Mouse (Mus musculus): ENCODE data around the gene Aurkb. TPM values are rescaled to one million over a fixed set of nuclear protein-coding genes. Genes with fewer than 3 reads are reported as not detected.

Aurkb gene
- total RNA-seq, 1 experiment, result 71.7 TPM

GRCm38 (mm10) chr11:69098039-69098761 is 52.8 kb downstream of the Aurkb start:
- TF ChIP-seq HCFC1 (IDR thresholded peaks at IDR 0.05; ENCODE audit: borderline replicate concordance, insufficient read depth, low read length) (no peak), MAFK (IDR thresholded peaks at IDR 0.05; ENCODE audit: insufficient read depth, low read depth, low read length) (no peak), ZNF384 (IDR thresholded peaks at IDR 0.05; ENCODE audit: low read depth, low read length) (no peak), ZC3H11A (IDR thresholded peaks at IDR 0.05; ENCODE audit: borderline replicate concordance, low read depth, low read length) (no peak), CHD2 (IDR thresholded peaks at IDR 0.05; ENCODE audit: low read depth, low read length) (no peak)
- Histone ChIP-seq H3K36me3 (ENCODE audit: control insufficient read depth, insufficient read depth, low read length, poor library complexity, severe bottlenecking) (peaks cover 27% of the 10 kb centered on the region), H3K9me3 (ENCODE audit: control insufficient read depth, insufficient read depth, low read depth, low read length) (no peaks in the 10 kb centered on the region), H3K27ac (ENCODE audit: insufficient read depth, low read depth, low read length, poor library complexity, severe bottlenecking) (no peak overlapping the region), H3K9ac (ENCODE audit: insufficient read depth, low read depth, low read length, poor library complexity, severe bottlenecking) (no peak overlapping the region), H3K4me1 (ENCODE audit: control insufficient read depth in 2 of 2, insufficient read depth in 2 of 2, low read length in 2 of 2, poor library complexity in 1 of 2) (peaks cover 10 to 16% of the 10 kb centered on the region in 2 experiments; a peak in 3 of 4 replicates), H3K4me3 (ENCODE audit: insufficient read depth in 1 of 2, low read depth in 1 of 2, low read length in 2 of 2, poor library complexity in 1 of 2, severe bottlenecking in 1 of 2) (peak overlapping the region in 1 of 2 experiments; percentile 81; a peak in 1 of 4 replicates)
- in situ Hi-C loops (cut with MboI; ENCODE audit: low sequenced_read_pairs in 2 of 2, unreplicated experiment in 2 of 2), result no loop called here
- no peak for DNase-seq (ENCODE audit: low read depth, low spot score)

- Histone ChIP-seq H3K9ac (ENCODE audit: insufficient read depth, low read depth, low read length, poor library complexity, severe bottlenecking) (peak overlapping the region; percentile 56), H3K4me1 (ENCODE audit: control insufficient read depth in 2 of 2, insufficient read depth in 2 of 2, low read length in 2 of 2, poor library complexity in 1 of 2) (peaks cover 10 to 16% of the 10 kb centered on the region in 2 experiments; a peak in 3 of 4 replicates), H3K27ac (ENCODE audit: insufficient read depth, low read depth, low read length, poor library complexity, severe bottlenecking) (no peak overlapping the region), H3K36me3 (ENCODE audit: control insufficient read depth, insufficient read depth, low read length, poor library complexity, severe bottlenecking) (peaks cover 32% of the 10 kb centered on the region), H3K4me3 (ENCODE audit: insufficient read depth in 1 of 2, low read depth in 1 of 2, low read length in 2 of 2, poor library complexity in 1 of 2, severe bottlenecking in 1 of 2) (peak overlapping the region; percentile 55 to 81), H3K9me3 (ENCODE audit: control insufficient read depth, insufficient read depth, low read depth, low read length) (no peaks in the 10 kb centered on the region)
- peak; percentile 93 for DNase-seq (ENCODE audit: low read depth, low spot score)
- no peak for TF ChIP-seq MAFK (IDR thresholded peaks at IDR 0.05; ENCODE audit: insufficient read depth, low read depth, low read length)
- no peak for TF ChIP-seq ZC3H11A (IDR thresholded peaks at IDR 0.05; ENCODE audit: borderline replicate concordance, low read depth, low read length)
- in situ Hi-C loops (cut with MboI; ENCODE audit: low sequenced_read_pairs in 2 of 2, unreplicated experiment in 2 of 2), result no loop called here
Observed at GRCm38 (mm10) chr11:69098762-69099091, 53.3 kb downstream of the Aurkb start.

GRCm38 (mm10) chr11:69099177-69099914 is 53.9 kb downstream of the Aurkb start:
- in situ Hi-C loops (cut with MboI; ENCODE audit: low sequenced_read_pairs in 2 of 2, unreplicated experiment in 2 of 2), result no loop called here
- peak overlapping the region; percentile 55 to 81 for H3K4me3 ChIP-seq (ENCODE audit: insufficient read depth in 1 of 2, low read depth in 1 of 2, low read length in 2 of 2, poor library complexity in 1 of 2, severe bottlenecking in 1 of 2)
- DNase-seq (ENCODE audit: low read depth, low spot score), result no peak
- no peaks in the 10 kb centered on the region for H3K9me3 ChIP-seq (ENCODE audit: control insufficient read depth, insufficient read depth, low read depth, low read length)
- no peak for TF ChIP-seq CHD2 (IDR thresholded peaks at IDR 0.05; ENCODE audit: low read depth, low read length)
- TF ChIP-seq ZC3H11A (IDR thresholded peaks at IDR 0.05; ENCODE audit: borderline replicate concordance, low read depth, low read length), result no peak
- no peak for TF ChIP-seq ZNF384 (IDR thresholded peaks at IDR 0.05; ENCODE audit: low read depth, low read length)
- no peak for TF ChIP-seq MAFK (IDR thresholded peaks at IDR 0.05; ENCODE audit: insufficient read depth, low read depth, low read length)
- no peak for TF ChIP-seq HCFC1 (IDR thresholded peaks at IDR 0.05; ENCODE audit: borderline replicate concordance, insufficient read depth, low read length)
- H3K27ac ChIP-seq (ENCODE audit: insufficient read depth, low read depth, low read length, poor library complexity, severe bottlenecking), result no peak overlapping the region
- H3K36me3 ChIP-seq (ENCODE audit: control insufficient read depth, insufficient read depth, low read length, poor library complexity, severe bottlenecking), result peaks cover 38% of the 10 kb centered on the region
- peaks cover 10 to 16% of the 10 kb centered on the region in 2 experiments; a peak in 3 of 4 replicates for H3K4me1 ChIP-seq (ENCODE audit: control insufficient read depth in 2 of 2, insufficient read depth in 2 of 2, low read length in 2 of 2, poor library complexity in 1 of 2)
- H3K9ac ChIP-seq (ENCODE audit: insufficient read depth, low read depth, low read length, poor library complexity, severe bottlenecking), result peak overlapping the region; percentile 56

GRCm38 (mm10) chr11:69099915-69100345 is 54.5 kb downstream of the Aurkb start:
- in situ Hi-C loops (cut with MboI; ENCODE audit: low sequenced_read_pairs in 2 of 2, unreplicated experiment in 2 of 2), result no loop called here
- H3K4me3 ChIP-seq (ENCODE audit: insufficient read depth in 1 of 2, low read depth in 1 of 2, low read length in 2 of 2, poor library complexity in 1 of 2, severe bottlenecking in 1 of 2), result peak overlapping the region; percentile 55 to 81
- H3K36me3 ChIP-seq (ENCODE audit: control insufficient read depth, insufficient read depth, low read length, poor library complexity, severe bottlenecking), result peaks cover 42% of the 10 kb centered on the region
- H3K9ac ChIP-seq (ENCODE audit: insufficient read depth, low read depth, low read length, poor library complexity, severe bottlenecking), result peak overlapping the region; percentile 56
- H3K9me3 ChIP-seq (ENCODE audit: control insufficient read depth, insufficient read depth, low read depth, low read length), result no peaks in the 10 kb centered on the region
- H3K27ac ChIP-seq (ENCODE audit: insufficient read depth, low read depth, low read length, poor library complexity, severe bottlenecking), result no peak overlapping the region
- DNase-seq (ENCODE audit: low read depth, low spot score), result no peak
- H3K4me1 ChIP-seq (ENCODE audit: control insufficient read depth in 2 of 2, insufficient read depth in 2 of 2, low read length in 2 of 2, poor library complexity in 1 of 2), result peaks cover 10 to 16% of the 10 kb centered on the region in 2 experiments; a peak in 3 of 4 replicates
- TF ChIP-seq HCFC1 (IDR thresholded peaks at IDR 0.05; ENCODE audit: borderline replicate concordance, insufficient read depth, low read length) (no peak), ZNF384 (IDR thresholded peaks at IDR 0.05; ENCODE audit: low read depth, low read length) (no peak), CHD2 (IDR thresholded peaks at IDR 0.05; ENCODE audit: low read depth, low read length) (no peak), ZC3H11A (IDR thresholded peaks at IDR 0.05; ENCODE audit: borderline replicate concordance, low read depth, low read length) (no peak), MAFK (IDR thresholded peaks at IDR 0.05; ENCODE audit: insufficient read depth, low read depth, low read length) (no peak)
